Mouse (Mus musculus) heart, adult 8-10 months (tissue): Measurements from ENCODE around the gene Lect2. TPM values are rescaled to one million over a fixed set of nuclear protein-coding genes. Genes with fewer than 3 reads are reported as not detected.

Experiments
- DNase-seq: peaks from one replicate; pipeline ENCODE4 v3.0.0; 2022; ENCODE audit warnings: low spot score
- total RNA-seq, 4 experiments: library from RNA; stranded (reverse); gene quantifications; 2 replicates each; pipeline ENCODE4 v1.2.4; 2022

Gene Lect2
- total RNA-seq, 4 experiments from 2014 or later = not detected

GRCm38 (mm10) chr13:56506871-56507496 lies 41.3 kb downstream of the Lect2 start:
- no peak for DNase-seq

DNA sequence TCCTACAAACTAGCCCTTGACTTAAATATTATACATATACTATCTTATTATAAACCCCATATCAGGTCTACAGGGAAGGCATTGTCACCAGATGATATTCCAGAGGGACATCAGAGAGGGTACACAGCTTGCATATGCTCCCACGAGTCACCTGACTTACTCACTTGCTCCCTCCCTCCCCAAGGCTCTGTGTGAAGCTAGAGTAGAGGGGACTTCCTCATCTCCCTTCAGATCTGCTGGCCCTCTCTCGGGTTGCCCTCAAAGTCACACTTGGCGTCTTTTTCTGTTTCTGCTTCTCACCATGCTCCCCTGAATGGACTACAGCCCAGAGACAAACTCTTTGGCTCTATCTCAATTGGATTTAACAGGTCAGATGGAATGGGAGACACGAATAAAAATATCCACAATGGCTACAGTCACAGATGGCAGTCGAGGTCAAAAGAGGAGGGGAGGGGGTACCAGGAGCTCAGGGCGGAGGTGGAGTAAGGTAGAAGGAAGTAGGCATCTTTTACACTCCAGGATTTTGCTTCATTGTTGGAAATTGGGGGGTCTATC lies 46.4 kb downstream of the Lect2 start:
- DNase-seq = no peak

GRCm38 (mm10) chr13:56500636-56501035 lies 47.7 kb downstream of the Lect2 start:
- no peak for DNase-seq

DNA sequence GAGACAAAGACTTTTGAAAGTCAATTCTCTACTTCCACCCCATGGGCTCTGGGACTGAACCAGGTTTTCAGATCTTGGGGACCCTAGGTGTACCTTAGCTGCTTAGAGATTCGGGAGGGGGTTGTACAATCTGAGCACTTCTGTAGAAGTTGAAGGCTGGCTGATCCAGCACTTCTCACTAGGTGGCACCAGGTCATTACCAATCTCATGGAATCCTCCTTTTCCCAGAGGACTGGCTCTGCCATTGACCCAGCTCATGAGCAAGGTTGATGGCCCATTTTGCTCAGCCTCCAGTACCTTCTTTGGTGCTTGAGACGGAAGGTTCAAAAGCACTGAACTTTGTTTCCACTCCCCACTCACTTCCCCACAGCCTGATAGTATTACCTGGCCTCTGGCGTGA lies 48.2 kb downstream of the Lect2 start:
- DNase-seq = no peak

DNA sequence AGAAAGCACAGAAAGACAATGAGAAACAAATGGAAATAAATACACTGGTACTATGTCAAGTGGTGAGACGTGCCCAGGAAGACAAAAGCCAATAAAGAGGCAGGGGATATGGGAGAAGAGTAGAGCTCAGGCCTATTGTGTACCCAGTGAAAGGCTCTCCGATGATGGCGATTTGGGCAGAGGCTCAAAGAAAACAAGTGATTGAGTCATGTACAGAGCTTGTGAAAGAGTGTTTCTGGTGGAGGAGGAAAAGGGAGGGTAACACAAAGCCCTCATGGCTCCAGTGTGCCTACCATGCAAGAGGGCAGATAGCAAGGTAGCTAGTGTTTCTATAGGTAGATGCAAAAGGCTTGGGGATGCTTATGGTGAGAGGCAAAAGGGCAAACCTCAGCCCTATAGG lies 53.9 kb downstream of the Lect2 start:
- DNase-seq = no peak

Other genes with a start within 250 kb of the Lect2 start
- not detected for gene Gm3045, start 121.9 kb downstream of the Lect2 start, total RNA-seq
- gene Slc25a48, start 110.1 kb downstream of the Lect2 start, total RNA-seq = under 1 TPM in 1 of 4 experiments, not detected in 3; 0.26 TPM
- gene Il9, start 66.3 kb downstream of the Lect2 start, total RNA-seq = not detected
- 1 to 10 TPM; 1.0 to 1.1 (median 1.0) TPM for gene Fbxl21, start 26.0 kb downstream of the Lect2 start, total RNA-seq
- 10 to 100 TPM; 10.2 to 16.8 (median 14.4) TPM for gene Tgfbi, start 61.0 kb upstream of the Lect2 start, total RNA-seq
- 10 to 100 TPM; 28.0 to 32.0 (median 28.8) TPM for gene Smad5, start 154.5 kb upstream of the Lect2 start, total RNA-seq
- gene Gm45623, start 205.3 kb upstream of the Lect2 start, total RNA-seq = not detected